Mouse (Mus musculus): ENCODE measurements at regions not wholly inside any gene's neighbourhood (a gene's known extent, or its start where the extent isn't known, plus 50 kb on each side); places are given as distances from the start of the nearest gene placed in this dataset.

DNA sequence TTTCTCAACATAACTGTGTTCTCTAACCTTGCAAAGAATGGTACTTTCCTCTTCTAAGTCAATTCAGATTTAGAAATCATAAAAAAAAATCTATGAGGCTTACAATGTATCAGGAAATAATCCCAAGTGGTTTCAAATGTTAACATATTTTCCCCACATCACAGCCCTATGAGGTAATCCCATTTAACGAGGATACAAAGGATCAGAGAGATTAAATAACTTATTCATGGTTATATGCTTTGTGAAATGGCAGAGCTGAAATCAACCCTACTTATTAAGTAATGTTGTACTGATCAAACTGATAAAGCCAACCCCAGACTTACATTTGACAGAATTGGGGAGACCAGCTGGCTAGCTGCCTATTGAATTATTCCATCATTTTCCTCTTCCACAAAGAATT lies 614.4 kb downstream of the Ntrk3 start:
- intact Hi-C loops (cut with DNase I): no loop called here
- no peak for DNase-seq (ENCODE audit: low spot score in 2 of 2)

DNA sequence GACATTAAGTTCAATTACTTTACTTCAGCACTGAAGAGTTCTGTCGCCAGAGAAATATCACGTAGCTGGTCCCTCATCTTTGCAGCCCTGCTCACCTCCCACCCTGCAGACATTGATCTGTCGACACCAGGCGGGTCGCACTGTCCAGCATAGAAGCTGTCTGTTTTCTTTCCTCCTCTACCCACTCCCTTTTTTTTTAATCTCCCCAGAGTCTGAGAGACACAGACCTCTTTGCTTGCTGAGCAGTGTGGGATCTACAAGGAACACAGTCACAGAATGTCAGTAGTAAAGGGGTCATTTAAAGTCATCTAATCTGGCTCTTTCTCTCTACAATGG lies 616.7 kb downstream of the Ntrk3 start:
- intact Hi-C loops (cut with DNase I): no loop called here
- no peak for DNase-seq (ENCODE audit: low spot score in 2 of 2)

DNA sequence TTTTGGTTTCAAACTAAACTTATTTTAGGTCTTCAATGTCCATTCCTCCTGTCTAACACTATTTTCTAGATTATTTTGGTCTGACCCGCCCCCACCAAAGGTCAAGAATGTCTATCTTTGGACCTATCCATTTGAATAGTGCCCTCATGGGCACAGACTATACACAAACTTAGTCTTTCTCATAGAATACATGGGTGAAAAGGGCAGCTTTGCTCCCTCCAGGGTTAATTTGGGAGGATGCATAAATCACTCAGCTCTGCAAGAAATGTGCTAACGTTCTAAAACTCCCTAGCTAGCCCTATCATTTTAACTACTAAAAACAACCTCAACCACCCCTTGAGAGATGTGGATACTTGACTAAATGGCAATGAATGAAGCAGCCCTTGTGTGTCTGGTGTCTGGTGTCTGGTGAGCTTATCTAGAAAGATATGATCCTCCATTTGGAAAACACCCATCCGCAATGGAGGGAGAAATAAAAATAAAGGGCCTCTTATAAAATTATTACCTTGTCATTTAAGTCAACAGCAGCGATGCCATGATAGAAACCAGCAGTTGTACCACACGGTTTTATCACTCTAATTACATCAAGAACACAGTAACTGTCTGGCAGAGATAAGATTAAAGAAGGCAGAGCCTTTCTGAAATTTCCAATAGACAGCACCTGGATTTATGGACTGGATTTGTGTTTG lies 617.2 kb downstream of the Ntrk3 start:
- DNase-seq (ENCODE audit: low spot score in 2 of 2): no peak
- intact Hi-C loops (cut with DNase I): no loop called here

DNA sequence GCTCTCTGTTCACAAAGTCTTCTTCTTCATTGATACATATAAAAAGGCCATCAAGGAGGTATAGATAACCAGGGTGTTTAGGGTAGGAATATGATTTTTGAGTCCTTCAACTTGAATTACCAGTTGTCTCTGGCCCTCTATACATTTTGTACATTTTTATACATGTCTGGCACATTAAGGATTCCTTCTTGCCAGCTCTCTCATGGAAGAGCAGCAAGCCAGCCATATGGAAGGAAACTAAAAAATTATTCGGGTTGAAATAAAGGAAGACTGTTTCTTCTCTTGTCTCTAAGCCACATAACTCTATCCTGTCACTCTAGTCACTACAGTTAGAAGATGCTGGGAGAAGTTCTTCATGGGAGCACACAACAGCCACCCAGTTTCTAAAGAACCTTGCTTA lies 618.0 kb downstream of the Ntrk3 start:
- intact Hi-C loops (cut with DNase I): no loop called here
- peak in 1 of 2 experiments; percentile 6 for DNase-seq (ENCODE audit: low spot score in 2 of 2)

DNA sequence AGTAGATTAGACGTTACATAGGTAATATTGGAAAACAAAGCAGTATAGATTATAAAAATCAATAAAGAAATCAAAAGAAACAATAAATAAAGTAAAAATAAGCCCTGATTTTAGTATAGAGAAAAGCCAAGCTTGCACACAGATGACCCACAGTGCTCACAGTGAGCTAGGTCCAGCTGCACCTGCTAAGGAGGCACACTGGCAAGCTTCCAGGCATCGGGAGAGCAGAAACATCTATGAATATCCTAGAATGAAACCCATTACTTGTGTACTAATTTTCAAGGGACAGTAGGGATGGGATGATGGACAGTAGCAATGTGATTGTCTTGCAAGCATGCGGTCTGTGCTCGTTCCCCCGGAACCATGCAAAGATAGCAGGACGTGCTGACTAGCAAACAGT lies 626.5 kb downstream of the Ntrk3 start:
- DNase-seq (ENCODE audit: low spot score in 2 of 2): no peak
- intact Hi-C loops (cut with DNase I): no loop called here

DNA sequence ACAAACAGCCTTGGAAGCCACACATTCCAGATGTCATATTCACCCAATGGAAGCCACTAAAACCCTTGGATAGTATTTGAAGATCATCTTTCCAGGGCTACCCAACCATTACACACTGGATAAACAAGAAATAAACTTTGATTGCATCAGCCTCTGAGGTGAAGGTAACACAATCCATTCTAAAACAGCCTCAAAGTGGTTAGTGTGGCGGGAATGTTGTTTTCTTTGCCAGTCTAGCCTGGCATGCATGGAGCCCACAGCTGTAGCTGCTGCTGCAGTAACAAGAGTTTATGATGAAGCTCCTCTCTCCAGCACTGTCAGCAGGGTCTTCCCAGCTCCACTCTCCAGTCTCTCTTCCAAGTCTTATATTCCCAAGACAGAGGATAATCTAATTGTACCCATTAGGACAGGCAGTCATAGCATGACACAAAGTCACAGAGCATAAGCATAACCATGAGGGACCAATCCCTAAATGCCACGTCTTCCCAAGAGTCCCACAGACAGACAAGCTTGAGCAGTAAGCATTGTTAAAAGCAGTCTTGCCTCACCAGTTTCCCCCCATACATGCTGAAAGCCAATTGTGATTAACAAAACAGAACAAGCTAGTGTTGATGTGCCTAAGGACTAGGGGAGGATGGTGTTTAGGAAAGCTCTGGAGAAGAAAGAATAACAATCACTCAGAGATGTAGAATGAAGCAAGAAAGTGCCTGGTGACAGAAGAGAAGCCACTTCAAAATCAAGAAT lies 634.1 kb downstream of the Ntrk3 start:
- intact Hi-C loops (cut with DNase I): no loop called here
- DNase-seq (ENCODE audit: low spot score in 2 of 2): no peak

DNA sequence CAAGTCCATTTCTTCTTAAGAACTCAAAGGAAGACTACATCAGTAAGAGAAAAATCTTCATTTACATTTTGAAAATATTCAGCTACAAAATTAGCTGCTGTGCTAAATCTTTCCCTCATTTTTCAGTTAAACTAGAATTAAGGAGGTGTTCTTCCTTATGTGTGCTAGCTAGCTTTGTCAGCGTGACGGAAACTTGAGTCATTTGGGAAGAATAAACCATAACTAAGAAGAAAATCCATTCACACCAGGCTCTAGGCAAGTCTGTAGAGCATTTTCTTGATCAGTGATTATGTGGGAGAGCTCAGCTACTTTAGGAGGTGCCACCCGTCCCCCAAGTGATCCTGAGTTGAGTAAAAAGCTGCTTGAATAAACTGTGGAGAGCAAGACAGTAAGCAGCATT lies 635.4 kb downstream of the Ntrk3 start:
- DNase-seq (ENCODE audit: low spot score in 2 of 2): no peak
- intact Hi-C loops (cut with DNase I): no loop called here

DNA sequence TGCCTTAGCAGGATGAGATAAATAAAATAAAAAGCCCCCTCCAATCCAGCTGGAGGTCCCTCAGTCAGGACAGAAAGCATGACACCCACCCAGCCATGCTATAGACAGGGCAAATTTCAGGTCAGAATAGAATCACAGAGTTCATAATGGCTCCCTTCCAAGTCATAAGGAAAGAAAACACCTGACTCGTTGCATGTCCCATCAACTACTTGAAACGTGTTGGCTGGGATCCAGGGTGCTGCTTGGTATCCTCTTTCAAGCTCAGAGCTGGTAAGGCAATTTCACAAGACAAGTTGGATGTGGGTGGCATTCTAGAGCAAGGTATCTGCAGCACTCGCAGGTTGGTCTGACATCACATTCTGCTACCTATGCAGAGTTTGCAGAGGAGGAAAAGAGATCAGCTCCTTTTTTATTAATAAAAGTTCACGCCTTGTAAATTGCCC lies 651.2 kb downstream of the Ntrk3 start:
- intact Hi-C loops (cut with DNase I): no loop called here
- peak; percentile 27 to 46 for DNase-seq (ENCODE audit: low spot score in 2 of 2)

DNA sequence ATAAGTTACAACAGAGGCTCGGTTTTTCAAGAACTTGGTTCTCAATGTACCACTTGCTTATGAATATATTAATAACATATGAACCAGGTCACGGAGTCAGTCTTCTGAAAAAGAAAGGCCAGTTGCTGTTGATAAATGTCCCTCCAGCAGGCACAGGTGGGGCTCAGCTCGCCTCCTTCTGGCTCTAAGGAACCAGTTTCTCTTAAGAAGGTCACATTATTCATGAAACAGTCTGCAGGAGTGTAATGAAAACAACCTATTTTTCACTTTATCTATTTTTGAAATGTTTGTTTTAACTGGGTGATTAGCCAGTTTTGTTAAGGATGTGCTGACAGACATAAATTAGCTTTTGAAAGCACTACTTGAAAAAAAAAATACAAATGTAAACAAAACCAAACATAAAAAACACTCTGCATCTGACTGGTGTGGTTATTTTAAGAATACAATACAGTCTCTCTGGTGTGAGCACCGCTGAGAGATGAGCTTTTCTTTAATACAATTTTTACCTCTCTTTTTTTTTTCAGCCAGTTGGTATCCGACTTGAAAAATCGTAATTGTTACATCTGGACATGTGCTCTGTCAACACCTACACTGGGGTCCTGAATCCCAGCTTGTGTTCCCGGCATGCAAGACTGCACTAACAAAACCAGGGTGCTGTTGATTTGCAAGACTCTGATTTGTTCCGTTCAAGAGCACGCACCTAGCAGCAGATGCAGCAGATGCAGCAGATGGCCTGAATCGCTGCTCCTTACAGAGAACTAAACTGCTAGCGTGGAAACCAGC lies 651.8 kb downstream of the Ntrk3 start:
- intact Hi-C loops (cut with DNase I): no loop called here
- DNase-seq (ENCODE audit: low spot score in 2 of 2): peak; percentile 12 to 14

DNA sequence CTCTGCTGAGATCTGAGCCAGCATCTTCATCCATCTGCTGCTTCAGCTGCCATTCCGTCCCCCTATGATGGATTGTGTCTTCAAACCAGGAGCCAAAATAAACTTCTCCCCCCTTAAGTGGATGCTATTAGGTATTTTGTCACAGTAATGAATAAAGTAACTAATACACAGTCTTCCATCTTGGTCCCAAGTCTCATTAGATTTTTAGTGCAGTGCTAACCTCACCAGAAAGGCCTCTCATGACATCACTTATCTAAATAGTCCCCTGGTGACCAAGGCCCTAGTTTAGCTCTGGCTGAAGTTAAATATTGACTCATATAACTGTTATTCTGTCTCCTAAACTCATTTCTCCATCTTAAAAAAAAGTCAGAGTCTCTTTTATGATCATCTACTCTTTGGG lies 658.1 kb downstream of the Ntrk3 start:
- intact Hi-C loops (cut with DNase I): no loop called here
- DNase-seq (ENCODE audit: low spot score in 2 of 2): no peak

DNA sequence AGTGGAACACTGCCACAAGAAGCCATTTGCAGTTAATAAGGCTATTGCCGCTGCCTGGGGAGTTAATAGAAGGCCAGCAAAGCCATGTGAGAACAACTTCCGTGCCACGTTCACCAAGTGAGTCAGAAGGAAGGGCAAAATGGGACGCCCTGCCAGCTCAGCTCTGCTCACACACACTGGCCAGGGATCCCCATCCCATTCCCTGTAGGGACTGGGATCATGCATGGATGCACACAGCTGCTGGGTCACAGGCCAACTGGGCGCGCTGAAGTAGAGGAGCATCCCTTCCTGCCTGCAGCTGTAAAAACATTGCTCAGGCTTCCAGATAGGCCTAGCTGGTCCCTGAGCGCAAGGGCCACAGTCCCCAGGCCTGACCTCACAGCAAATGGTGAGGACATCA lies 666.7 kb downstream of the Ntrk3 start:
- DNase-seq (ENCODE audit: low spot score in 2 of 2): no peak
- intact Hi-C loops (cut with DNase I): no loop called here

DNA sequence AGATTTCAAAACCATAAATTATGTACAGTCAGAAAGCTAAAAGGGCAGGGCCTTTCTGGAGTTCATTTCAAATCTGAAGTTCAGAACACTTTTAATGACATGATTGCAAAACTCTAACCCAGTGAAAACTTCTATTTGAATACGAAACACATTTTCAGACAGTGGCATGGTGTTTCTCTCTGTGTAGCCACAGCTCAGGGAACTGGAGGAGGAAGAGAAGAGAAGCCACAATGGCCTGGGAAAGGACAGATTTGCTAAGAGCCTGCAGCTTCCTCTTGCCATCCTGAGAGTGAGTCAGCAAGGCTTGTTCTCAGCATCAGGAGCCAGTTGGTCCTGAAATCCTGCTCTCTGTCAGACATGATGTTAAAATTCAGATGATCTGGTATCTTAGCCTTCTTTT lies 676.2 kb downstream of the Ntrk3 start:
- intact Hi-C loops (cut with DNase I): no loop called here
- no peak for DNase-seq (ENCODE audit: low spot score in 2 of 2)

DNA sequence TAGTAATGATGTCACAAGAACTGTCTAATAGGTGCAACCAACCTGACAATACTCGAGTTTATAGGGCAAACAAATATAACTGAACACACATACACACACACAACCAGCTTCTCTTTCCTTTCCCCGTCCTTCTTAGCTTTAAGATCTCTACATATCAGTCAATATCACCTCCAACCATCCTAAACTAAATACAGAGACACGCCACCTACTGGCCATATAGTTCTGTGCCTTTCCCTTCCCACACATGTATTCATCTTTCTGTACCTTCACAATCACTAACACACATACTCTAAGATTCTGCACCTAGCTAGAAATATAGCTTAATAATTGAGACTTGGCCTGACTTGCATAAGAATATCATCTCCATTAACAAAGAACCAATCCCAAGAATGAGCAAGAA lies 688.2 kb downstream of the Ntrk3 start:
- DNase-seq (ENCODE audit: low spot score in 2 of 2): no peak
- intact Hi-C loops (cut with DNase I): no loop called here

DNA sequence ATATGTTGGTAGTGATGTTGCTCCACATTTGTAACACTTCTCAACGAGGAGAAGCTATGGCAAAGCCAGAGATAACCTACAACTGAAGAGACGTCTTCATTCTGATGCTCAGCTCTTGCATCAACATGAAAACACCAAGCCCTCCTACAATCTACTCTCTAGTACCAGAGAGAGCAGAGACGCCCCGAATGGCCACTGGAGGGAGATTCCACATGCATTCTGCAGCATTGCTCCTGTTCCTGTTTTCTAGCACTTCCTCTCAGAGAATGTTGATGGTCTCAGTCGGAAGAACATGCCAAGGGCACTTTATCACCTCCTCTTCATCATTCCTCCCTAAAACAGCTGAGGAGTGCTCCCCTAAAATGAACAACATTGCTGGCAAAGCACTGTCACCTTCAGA lies 692.4 kb downstream of the Ntrk3 start:
- intact Hi-C loops (cut with DNase I): no loop called here
- DNase-seq (ENCODE audit: low spot score in 2 of 2): no peak

DNA sequence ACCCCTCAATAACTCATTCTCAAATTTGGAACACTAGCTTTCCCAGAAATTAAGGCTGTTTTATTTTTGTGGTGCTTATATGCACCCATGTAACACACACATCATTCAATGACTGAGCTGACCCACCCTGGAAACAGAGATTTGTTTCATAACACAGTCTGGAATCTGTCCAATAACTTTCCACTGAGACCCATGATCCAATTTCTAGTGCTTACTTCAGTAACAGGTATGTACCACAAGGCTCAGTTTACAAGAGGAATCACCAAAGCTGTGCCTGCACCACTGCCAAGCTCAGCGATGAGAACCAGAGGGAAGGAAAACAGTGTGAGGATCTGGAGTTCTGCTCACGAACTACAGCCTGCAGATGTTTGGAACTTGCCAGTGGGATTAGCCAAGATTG lies 706.8 kb downstream of the Ntrk3 start:
- intact Hi-C loops (cut with DNase I): no loop called here
- no peak for DNase-seq (ENCODE audit: low spot score in 2 of 2)

DNA sequence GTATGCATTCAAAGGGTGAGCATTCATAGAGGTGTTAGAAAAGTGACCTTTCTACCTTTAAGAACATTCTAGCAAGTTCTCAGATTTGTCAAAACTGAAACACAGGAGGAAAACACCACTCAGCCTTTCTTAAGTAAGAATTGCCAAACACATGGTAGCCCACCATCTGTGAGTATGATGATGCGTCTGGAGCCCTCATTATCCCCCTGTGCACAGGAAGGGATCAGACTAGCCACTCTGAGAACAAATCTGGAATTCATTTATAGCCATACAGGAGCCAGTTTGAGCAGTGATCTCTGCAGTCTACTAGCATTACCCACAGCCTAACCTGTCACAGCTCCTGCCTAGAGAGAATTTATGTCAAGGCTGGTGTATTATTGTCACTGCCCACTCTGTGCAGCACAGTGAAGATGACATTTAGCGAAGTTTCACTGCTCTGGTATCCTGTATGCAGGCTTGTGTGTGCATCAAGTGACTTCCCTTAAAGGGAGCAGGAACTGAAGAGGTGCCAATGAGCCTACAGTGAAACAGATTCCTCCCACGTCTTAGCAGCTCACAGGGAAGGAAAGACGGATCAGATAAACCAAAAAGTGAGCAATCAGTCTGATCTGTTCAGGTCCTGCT lies 710.7 kb downstream of the Ntrk3 start:
- intact Hi-C loops (cut with DNase I): no loop called here

DNA sequence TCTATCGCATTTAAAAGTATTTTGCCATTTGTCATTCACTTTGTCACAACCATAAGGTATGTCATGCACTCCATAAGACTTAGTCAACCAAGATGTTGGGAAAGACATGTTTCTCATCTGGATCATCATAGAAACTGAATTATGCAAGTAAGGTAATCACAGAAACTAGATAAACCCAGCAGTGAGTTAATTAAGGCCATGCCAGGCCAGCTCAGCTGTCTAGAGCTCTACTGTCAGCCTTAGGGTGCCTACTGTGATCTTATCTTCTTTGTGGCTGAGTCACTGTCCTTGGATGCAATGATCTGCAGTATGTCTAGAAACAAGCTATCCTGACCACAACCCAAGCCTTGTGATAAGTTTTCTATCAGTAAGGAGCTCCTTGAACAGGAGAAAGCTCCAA lies 714.2 kb downstream of the Ntrk3 start:
- intact Hi-C loops (cut with DNase I): no loop called here
- DNase-seq (ENCODE audit: low spot score in 2 of 2): no peak

More for the DNA sequence above, 710.7 kb downstream of the Ntrk3 start:
- DNase-seq (ENCODE audit: low spot score in 2 of 2): peak; percentile 43 to 79

DNA sequence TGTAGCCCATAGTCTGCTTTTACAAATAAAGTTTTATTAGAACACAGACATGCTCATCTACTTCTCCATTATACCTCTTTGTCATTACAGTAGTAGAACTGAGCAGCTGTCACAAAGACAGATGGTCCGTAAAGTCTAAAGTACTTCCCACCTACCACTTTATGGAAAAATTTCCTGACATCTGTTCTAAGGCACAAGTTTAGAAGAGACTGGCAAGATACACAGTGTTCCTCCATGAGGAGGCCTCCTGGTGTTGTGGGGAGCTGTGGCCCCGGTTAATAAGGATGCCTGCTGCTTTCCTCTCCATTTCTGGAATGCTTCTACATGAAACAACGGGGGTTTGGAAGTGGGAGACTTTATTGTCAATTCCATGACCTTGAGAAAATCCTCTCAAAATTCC lies 714.7 kb downstream of the Ntrk3 start:
- intact Hi-C loops (cut with DNase I): no loop called here
- peak; percentile 7 to 48 for DNase-seq (ENCODE audit: low spot score in 2 of 2)

DNA sequence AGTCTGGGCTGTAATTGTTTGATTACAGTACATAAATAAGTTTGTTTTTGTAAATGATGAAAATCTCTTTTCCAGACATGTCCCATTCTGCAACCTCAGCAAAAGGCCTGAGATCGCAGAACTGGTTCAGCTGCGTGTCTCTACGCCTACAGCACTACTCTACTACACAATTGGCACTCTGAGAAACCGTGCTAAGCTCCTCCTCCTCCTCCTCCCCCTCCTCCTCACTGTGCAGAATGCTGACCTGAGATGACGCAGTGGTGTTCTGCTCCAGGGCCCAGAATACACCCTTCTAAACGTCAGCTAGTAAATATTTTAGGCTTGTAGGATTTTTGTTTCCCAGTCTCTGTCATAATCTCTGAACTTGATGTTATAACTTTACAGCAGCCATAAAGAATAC lies 724.2 kb downstream of the Ntrk3 start:
- intact Hi-C loops (cut with DNase I): no loop called here
- no peak for DNase-seq (ENCODE audit: low spot score in 2 of 2)

DNA sequence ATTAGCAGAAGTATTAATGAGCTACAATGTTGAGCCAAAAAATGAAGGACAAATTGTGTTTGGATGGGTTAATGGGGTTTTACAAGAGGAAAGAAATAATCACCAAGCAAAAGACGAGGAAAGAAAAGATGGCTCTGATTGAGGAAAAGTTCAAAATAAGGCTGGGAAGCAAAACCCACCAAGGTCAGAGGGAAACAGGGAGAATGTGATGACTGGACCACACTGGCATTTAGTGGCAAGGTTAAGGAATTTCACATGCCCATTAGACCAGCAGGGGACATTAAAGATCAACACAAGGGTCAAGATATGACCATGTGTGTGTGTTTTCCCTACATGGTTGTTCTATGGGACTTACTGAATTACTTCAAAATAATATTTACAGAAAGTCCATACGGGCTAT lies 734.7 kb downstream of the Ntrk3 start:
- intact Hi-C loops (cut with DNase I): no loop called here
- DNase-seq (ENCODE audit: low spot score in 2 of 2): no peak
